Mouse (Mus musculus) thymus, postnatal 10 days (tissue): ENCODE data around the gene Ncor1.
"Not testable (repeated sequence)": the region's sequence is repeated elsewhere in the genome, so short reads cannot be mapped to it uniquely, and the experiment has no call there.

Source experiments
- DNase-seq, 2 experiments: peaks; one replicate each; pipeline ENCODE4 v3.0.0; 2021; ENCODE audit warnings: low spot score in 2 of 2

Ncor1 gene

DNA sequence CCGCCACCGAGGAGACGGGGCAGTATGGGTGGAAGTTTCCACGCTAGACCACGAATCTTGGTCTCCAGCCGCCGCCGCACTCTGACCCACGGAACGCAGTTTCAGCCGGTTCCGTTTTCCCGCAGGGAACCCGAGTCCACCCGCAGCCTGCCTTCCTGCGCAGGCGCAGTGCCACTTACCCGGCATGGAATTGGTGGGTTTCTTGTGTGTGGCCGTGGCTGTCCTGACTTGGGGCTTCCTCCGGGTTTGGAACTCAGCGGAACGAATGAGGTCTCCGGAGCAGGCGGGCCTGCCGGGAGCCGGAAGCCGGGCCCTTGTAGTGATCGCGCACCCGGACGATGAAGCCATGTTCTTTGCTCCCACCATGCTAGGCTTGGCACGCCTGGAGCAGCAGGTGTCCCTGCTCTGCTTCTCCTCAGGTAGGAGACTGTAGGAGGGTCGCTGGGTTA is at the start of gene Ncor1, which contains the start of gene Pigl:
TSS of gene Ncor1 (minus strand) at position 266 of the 449 bp plus-strand sequence.
TSS of gene Pigl (plus strand) at position 185 of the 449 bp plus-strand sequence.
- DNase-seq, result peak; percentile 74 to 77

DNA sequence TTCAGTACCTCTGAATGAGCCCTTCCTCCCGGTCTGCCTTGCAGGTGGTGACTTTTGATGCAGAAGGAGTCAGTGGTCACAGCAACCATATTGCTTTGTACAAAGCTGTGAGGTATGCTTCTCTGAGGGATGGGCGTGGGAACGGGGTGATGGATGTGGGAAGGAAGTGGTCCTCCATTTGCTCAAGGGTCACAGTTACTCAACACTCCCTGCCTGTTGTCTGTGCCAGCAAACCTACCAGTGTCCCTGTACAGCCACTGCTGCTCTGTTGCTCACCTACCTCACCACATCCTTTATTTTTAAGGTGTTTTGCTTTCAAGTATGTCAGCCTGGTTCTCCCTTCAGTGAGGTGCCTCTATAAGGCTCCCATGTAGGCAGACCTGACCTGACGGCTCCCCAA is 49.3 kb upstream of the Ncor1 start:
- no peak for DNase-seq

DNA sequence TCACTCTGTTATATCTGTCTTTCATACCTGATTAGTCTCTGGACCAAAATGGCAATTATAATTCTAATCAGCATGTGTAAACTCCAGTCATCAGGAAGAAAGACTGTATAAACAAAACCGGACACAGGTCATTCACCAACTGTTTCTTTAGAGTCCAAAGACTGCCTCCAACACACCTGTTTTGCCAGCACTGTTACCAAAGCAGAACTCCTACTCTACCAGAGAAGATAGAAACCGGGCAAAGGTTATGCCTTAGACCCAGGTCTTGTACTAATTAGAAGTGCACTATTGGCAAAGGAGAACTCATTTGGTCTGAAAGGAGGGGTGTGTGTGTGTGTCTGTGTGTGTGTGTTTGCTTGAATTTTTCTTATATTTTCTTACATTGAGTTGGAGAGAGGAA is 42.2 kb upstream of the Ncor1 start:
- no peak for DNase-seq

DNA sequence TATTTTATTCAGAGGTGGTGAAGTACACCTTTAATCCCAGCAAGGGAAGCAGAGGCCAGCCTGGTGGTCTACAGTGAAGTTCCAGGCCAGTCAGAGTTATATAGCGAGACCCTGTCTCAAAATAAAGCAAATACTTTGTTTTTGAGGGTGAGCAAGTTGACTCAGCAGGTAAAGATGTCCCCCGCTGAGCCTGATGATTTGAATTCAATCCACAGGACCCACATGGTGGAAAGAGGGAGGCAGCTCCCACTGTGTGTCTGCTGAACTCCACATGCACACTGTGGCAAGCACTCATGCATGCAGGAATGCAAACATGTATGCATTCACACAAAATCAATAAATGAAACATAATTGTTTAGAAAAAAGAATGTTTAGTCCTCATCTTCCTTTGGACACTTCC is 40.5 kb upstream of the Ncor1 start:
- DNase-seq, result no peak

DNA sequence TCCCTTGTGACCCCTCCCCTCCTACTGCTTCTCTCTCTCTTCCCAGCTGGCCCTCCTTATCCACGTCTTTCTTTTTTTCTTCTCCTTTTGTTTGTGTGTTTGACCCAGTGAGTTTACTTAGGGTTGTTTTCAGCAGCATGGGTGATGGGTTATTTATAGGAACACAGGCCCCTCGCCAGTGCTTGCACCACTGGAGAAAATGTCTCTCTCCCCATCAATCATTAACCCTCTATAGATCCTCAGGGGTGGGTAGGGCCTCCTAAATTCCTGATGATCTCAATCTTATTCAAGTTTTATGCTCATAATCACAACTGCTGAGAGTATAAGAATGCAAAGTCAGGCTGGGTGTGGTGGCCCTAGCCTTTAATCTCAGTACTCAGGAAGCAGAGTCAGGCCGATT is 38.8 kb upstream of the Ncor1 start:
- DNase-seq, result no peak

DNA sequence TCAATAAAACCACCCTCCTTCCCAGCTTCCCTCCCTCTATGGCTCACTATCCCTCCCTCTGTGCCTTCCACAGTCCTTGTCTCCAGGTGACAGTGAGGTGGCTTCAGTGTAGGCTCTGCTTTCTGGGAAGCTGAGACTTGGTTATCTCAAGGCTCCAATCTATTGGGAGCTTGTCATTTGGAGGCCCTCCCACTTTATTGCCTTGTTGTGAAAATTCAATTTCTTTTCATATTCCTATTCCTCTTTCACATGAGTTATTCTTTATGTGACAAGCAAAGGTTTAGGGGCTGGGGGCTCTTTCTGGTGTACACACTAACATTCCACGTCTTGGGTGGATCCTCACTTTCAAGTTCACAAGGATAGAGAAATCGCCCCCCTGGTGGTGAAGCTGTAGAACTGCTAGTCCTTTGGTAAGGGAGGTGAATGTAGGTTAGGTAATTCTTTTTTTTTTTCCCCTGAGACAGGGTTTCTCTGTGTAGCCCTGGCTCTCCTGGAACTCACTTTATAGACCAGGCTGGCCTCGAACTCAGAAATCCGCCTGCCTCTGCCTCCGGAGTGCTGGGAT is 37.9 kb upstream of the Ncor1 start:
- peak in 1 of 2 experiments; percentile 69 for DNase-seq

DNA sequence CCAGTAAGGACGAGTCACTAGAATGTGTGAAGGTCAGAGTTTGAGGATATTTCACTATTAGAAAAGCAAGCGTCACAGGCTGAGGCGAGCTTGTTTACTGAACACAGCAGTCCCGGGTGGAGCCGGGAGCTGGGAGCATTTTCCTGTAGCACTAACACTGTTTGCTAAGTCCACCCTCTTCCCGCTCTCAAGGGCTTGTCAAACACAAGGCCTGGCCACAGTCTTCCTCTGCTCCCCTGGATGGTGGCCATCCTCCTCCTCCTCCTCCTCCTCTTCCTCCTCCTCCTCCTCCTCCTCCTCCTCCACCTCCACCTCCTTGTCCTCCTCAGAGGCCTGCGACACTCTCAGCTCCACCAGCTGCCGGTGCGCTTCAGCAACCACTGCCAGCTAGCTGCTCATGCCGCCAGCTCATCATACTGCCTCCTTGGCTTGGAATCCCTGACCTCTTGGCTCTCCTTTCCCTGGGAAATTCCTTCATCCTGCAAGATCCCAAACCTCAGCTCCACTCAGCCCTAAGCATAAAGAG is 37.0 kb upstream of the Ncor1 start:
- DNase-seq, result peak; percentile 7 to 23

DNA sequence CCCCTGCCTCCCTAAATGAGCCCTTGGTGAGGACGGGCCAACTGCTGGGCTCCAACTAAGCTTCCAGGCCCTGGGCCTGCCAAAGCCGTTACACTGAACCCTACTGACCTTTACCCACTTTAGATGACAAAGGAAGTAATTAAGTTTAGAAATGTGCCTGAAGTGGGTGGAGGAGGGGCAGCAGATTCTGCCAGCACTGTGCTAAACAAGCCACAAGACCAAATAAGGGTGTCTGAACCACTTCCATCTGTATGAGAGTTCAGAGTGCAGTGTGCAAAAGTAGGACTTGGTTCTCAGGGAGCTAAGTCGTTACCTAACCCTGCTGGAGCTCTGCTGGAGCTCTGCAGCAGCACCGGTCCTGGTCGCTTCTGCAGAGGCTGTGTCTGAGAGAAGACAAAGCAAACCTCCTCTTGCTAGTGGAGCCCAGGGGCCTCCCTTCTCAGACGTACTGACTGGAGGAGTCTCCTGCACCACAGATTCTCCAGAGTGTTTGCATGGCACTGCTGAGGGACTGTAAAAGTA is 36.5 kb upstream of the Ncor1 start:
- DNase-seq, result peak; percentile 58 to 61

DNA sequence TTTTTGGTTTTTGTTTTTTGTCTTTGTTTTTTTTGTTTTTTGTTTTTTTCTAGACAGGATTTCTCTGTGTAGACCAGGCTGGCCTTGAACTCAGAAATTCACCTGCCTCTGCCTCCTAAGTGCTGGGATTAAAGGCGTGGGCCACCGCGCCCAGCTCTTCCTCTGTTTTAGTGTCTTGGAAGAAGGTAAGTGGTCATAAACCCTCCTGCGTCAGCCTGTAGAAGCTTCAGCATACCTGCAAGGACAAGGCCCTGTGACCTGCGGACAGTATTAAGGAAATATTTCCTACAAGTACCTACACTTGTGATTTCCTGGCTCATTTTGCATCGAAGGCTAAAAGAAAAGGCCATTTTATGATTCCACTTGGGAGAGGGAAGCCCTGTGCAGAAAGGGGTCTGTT is 35.4 kb upstream of the Ncor1 start:
- DNase-seq, result no peak

DNA sequence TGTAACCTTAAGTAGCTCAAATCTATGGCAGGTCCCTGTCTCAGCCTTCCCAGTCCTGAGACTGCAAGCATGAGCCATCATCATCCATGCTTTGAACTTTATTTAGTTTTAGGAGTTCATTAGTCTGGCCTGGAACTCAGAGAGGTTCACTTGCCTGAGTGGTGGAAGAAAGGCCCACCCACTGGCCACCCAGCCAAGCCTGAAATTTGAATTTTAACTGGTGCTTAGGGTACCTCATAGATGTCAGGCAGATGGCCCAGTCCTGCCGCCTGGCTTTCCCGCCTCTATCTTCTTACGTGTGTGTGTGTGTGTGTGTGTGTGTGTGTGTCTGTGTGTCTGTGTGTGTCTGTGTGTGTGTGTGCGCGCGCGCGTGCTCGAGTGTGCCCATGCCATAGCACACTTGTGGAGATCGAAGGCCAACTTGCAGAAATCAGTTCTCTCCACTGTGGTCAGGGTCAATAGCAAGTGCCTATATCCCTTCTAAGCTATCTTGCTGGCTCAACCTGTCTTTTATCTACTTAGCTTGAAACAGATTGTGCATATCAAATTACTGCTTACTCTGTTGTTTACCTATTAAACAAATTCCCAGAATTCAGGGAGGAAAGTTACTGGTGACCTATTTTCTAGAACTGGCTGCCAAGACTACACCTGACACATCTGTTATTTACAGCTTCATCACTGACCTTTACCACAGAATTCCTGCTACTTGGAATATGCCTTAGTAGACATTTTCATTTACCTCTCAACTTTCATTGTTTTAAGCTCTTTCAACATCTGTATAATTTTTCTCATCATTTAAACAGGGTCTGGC is 29.4 kb upstream of the Ncor1 start:
- DNase-seq, result no peak

DNA sequence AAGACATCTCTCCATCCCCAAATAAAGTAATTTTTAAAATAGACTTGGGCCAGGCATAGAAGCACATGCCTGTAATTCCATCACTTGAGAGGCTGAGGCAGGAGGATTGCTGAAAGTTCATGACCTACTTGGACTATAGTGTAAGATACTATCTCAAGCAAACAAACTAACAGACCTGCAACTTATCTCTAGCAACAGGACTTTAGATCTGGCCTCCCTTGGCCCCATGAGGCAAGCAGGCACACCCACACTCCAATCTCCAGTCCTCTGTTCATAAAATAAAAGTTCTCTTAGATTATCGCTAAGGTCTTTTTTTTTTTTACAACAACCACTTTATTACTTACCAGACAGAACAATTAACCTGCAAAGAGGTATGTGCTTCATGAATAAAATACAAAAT is 28.6 kb upstream of the Ncor1 start:
- no peak for DNase-seq

DNA sequence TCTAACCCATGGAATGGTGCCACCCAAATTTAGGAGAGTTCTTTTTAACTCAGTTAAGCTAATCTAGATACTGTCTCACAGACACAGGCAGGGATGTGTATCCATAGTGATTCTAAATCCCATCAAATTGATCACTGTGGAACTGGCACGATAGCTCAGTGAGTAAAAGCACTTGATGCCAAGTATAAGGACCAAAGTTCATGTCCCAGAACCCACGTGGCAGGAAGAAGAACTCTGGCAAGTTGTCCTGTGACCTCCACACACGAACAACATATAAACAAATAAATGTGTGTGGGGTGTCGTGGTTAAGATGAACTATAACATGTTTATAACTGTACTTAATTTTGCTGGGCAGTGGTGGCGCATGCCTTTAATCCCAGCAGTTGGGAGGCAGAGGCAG is 21.2 kb upstream of the Ncor1 start:
- no peak for DNase-seq

DNA sequence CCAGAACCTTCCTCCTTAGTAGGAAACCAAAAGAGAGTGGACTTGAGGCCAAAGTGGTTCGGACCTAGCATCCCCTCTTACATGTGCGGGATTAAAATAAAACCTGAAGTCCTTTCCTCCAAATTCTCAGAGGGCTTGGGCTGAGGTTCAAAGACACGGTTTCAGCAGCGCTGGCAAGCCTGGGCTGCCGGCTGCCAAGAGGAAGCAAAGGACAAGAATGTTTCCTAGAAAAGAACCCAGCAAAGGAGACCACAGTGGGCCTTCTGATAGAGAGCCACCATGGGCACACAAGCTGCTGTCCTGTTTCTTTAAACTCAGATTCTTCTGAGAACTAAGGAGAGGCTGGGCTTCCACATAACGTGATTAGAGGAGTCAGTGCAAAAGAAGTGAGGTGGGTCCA is 20.6 kb upstream of the Ncor1 start:
- no peak for DNase-seq

DNA sequence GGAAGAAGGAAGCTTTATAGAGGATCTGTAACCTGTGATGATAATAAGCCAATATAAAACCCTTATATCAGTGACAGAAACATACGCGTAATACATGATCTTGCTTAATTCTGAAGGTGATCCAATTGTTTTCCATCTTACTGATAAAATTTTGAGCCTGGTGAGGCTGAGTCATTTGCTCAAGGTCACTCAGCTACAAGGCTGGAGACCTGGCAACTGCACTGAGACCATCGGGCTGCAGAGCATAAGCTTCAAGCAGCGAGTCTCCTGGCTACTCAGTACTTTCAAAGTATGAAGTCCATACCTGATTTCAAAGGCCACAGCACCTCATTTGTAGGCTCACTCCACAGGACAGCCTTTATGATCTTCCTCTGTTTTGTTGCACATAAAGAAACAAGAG is 17.8 kb upstream of the Ncor1 start:
- no peak for DNase-seq

DNA sequence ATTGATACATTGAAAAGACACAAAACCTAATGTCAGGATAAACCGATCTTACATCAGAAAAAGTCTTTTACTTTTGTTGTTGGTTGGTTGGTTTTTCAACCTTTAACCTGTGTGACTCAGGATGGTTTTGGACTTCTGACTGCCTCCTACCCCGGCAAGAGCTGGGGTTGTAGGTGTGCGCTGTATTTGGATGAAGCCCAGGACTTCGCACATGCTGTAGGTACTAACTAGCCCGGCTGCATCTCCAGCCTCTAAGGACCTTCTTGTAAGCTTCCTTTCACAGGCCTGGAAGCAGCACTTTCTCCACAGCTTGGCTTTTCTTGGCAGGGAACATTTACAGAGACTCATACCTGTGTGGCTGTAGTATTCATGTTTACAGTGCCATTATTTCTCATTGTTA is 15.2 kb upstream of the Ncor1 start:
- DNase-seq, result no peak

DNA sequence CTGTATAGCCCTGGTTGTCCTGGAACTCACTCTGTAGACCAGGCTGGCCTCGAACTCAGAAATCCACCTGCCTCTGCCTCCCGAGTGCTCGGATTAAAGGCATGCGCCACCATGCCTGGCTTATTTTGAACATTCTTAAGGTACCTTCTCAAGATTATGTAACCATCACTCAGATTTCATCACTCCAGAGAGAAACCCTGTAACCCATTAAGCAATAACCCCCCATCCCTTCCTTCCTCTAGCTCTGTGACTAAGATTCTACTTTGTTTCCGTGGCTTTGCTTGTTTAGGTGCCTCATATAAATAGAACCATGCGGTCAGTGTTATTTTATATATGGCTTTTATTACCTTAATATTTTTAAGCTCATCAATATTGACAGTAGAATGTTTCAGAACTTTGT is 12.1 kb upstream of the Ncor1 start:
- no peak for DNase-seq

DNA sequence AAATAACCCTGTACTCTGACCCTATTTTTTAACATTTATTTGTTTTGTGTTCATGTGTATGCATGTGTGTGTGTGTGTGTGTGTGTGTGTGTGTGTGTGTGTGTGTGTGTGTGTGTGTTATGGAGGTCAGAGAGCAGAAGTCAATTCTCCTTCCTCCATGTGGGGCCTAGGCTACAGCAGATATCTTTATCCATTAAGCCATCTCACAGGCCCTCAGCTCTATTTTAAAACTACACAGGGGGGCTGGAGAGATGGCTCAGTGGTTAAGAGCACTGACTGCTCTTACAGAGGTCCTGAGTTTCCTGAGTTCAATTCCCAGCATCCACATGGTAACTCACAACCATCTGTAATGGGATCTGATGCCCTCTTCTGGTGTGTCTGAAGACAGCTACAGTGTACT is 8.9 kb upstream of the Ncor1 start:
- DNase-seq, result not testable (repeated sequence)

DNA sequence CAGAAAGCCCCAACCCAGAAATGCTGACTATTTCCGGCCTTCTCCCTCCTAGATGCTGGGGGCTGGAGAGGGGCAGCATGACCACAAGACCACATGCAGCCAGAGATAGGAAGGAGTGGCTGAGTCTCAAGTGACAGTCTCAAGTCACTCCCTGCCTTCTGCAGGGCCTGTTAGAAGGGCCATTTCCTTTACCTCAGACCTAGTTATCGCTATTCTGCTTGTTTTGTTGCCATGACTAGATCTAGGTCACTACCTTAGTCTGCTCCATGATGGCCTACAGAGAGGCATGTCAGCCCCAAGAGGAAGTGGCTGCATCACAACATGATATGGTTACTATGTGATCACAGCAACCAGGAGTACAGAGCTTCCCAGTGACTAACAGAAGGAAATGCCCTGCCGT is 8.2 kb upstream of the Ncor1 start:
- DNase-seq, result no peak

DNA sequence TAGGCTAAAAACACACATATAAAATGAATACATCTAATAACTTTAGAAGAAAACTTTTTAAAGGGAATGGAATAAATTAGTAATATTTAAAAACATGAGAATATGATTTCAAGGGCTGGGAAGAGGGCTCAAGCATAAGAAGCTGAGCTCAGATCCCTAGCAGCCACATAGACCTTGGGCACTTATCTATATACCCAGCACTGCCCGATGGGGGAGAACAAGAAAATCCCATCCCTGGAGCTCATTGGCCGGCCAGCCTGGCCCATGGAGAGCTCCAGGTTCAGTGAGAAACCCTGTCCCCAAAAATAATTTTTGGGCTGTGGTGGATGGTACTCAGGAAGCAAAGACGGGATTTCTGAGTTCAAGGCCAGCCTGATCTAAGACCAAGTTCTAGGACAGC is 7.5 kb upstream of the Ncor1 start:
- no peak for DNase-seq

DNA sequence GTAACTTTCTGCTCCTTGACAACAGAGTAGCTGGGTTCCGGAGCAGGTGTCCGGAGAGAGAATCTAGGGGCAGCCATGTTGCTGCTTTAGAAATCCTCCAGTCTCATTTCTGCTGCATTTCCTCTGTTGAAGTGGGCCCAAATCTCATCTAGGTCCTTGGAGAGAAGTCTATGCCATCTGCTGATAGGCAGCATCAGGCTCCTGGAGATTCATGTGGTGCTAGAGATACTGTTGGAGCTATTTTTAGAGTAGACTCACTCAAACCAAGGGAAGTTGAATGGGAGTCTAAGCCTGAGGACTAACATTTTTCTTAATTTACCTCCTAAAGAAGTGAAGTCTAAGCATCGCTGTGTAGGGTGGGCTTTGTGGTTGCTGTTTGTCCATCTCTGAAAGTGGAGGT is 6.4 kb upstream of the Ncor1 start:
- no peak for DNase-seq

DNA sequence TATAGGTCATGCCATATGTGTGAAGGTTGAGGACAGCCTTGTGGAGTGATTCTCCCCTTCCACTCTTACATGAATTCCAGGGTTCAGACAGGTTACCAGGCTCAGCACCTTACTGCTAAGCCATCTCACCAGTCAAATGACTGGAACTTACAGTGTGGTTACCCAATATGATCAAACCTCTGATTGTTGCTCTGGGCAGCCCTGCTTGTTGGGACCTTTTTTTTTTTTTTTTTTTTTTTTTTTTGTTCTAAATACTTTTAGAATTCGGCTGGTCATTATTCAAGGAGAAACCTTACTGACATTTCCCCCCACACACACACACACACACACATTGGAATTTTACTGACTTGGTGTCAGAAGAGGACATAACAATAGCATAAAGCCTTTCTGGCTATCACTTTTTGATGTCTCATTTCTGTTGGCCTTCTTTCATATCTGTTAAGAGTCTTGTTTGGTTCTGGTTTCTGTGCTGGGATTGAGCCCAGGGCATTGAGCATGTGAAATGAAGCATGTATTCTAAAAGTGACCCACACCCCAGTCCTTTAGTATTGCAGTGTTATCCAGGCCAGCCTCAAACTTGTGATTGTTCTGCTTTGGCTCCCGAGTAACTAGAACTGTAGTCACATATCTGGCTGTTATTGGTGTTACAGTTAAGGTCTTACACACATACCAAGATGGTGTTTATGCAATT is 5.0 kb upstream of the Ncor1 start:
- DNase-seq, result no peak

DNA sequence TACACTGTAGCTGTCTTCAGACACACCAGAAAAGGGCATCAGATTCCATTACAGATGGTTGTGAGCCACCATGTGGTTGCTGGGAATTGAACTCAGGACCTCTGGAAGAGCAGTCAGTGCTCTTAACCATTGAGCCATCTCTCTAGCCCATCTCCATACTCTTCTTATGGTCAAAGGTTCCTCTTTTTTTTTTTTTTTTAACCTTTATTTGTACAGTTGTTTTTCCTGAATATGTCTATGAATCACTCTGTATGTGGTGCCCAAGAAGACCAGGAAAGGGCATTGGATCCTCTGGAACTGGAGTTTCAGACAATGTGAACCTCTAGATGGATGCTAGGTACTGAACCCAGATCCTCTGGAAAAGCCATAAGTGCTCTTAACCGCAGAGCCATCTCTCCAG is 4.2 kb upstream of the Ncor1 start:
- not testable (repeated sequence) for DNase-seq
